Mouse (Mus musculus): ENCODE measurements around the gene P4htm. TPM values are rescaled to one million over a fixed set of nuclear protein-coding genes. Genes with fewer than 3 reads are reported as not detected.

Gene P4htm
- total and polyA plus RNA-seq, 3 experiments = 0.08 to 0.22 TPM; not detected in 1

GRCm38 (mm10) chr9:108570207-108570896, 27.1 kb downstream of the P4htm start (continued):
- 0 out of 4 replicates have a peak, but pooled peaks of 1 of the 2 experiments have one; percentile 36 for TF ChIP-seq POLR2A (IDR thresholded peaks at IDR 0.05; ENCODE audit: control insufficient read depth in 1 of 2, insufficient read depth in 1 of 2, low read depth in 1 of 2, low read length in 2 of 2, poor library complexity in 1 of 2)
- TF ChIP-seq HCFC1 (IDR thresholded peaks at IDR 0.05; ENCODE audit: low read depth, low read length) = peak; percentile 33; the same call in 1 of the 2 replicates
- no peak for TF ChIP-seq JUND (IDR thresholded peaks at IDR 0.05; ENCODE audit: low read depth, low read length)
- peak; percentile 56 for TF ChIP-seq RAD21 (IDR thresholded peaks at IDR 0.05; ENCODE audit: low read depth, low read length)

- peak; percentile 98 for DNase-seq (ENCODE audit: low read depth, low spot score)
- H3K4me1 ChIP-seq (ENCODE audit: control insufficient read depth in 1 of 2, insufficient read depth in 2 of 2, low read length in 2 of 2) = peaks cover 0 to 24% of the 10 kb centered on the region in 2 experiments; a peak in 3 of 4 replicates
- H3K27me3 ChIP-seq (ENCODE audit: control insufficient read depth in 1 of 2, insufficient read depth in 2 of 2, low read length in 2 of 2) = no peaks in the 10 kb centered on the region
- H3K4me3 ChIP-seq (ENCODE audit: control insufficient read depth in 1 of 2, insufficient read depth in 1 of 2, low read depth in 2 of 2, low read length in 2 of 2) = peak within 1 kb of the TSS; percentile 59 to 79
- peaks cover 28% of the 10 kb centered on the region for H3K79me2 ChIP-seq (ENCODE audit: control insufficient read depth, insufficient read depth, low read length, poor library complexity)
- peaks cover 0 to 12% of the 10 kb centered on the region in 2 experiments for H3K36me3 ChIP-seq (ENCODE audit: control insufficient read depth in 1 of 2, insufficient read depth in 2 of 2, low read length in 2 of 2)
- H3K27ac ChIP-seq (ENCODE audit: control insufficient read depth, low read depth, low read length) = peak within 1 kb of the TSS; percentile 90
- peak within 1 kb of the TSS; percentile 89 for H3K9ac ChIP-seq (ENCODE audit: control insufficient read depth, low read depth, low read length, poor library complexity, severe bottlenecking)
- no peaks in the 10 kb centered on the region for H3K9me3 ChIP-seq (replicated peaks; ENCODE audit: insufficient read depth, low read length)
- peak; percentile 58 for TF ChIP-seq MAX (IDR thresholded peaks at IDR 0.05; ENCODE audit: low read length)
- 0 out of 2 replicates have a peak, but pooled peaks have one; percentile 12 for TF ChIP-seq ZNF384 (IDR thresholded peaks at IDR 0.05; ENCODE audit: low read depth, low read length)
- no peak for TF ChIP-seq MEF2A (IDR thresholded peaks at IDR 0.05; ENCODE audit: extremely low read depth, insufficient replicate concordance, low read depth, low read length, poor library complexity, severe bottlenecking)
- TF ChIP-seq GABPA (IDR thresholded peaks at IDR 0.05; ENCODE audit: low read depth, low read length) = no peak
- peak; percentile 89 for TF ChIP-seq MAZ (IDR thresholded peaks at IDR 0.05; ENCODE audit: low read depth, low read length)
- peak; percentile 85 for TF ChIP-seq POLR2AphosphoS2 (IDR thresholded peaks at IDR 0.05; ENCODE audit: low read length)
- 0 out of 2 replicates have a peak, but pooled peaks have one; percentile 9 for TF ChIP-seq SMC3 (IDR thresholded peaks at IDR 0.05; ENCODE audit: low read depth, low read length)
- TF ChIP-seq SIN3A (IDR thresholded peaks at IDR 0.05; ENCODE audit: low read length) = peak; percentile 97
- no peak; the same call in 1 of the 2 replicates for TF ChIP-seq KAT2A (conservative IDR thresholded peaks at IDR 0.05; ENCODE audit: low read depth, low read length)
- no peak for TF ChIP-seq RCOR1 (IDR thresholded peaks at IDR 0.05; ENCODE audit: low read depth, low read length)
- TF ChIP-seq GATA1 (IDR thresholded peaks at IDR 0.05; ENCODE audit: low read depth, low read length) = peak; percentile 22; the same call in 1 of the 2 replicates
- TF ChIP-seq MAFK (IDR thresholded peaks at IDR 0.05; ENCODE audit: borderline replicate concordance, low read depth, low read length) = no peak
- TF ChIP-seq UBTF (IDR thresholded peaks at IDR 0.05; ENCODE audit: borderline replicate concordance, insufficient read depth, low read depth, low read length) = no peak
- peak; percentile 50 for TF ChIP-seq NELFE (IDR thresholded peaks at IDR 0.05; ENCODE audit: low read depth, low read length)
- no peak for TF ChIP-seq RAD21 (IDR thresholded peaks at IDR 0.05; ENCODE audit: low read depth, low read length)
- peak; percentile 96 for TF ChIP-seq ELF1 (IDR thresholded peaks at IDR 0.05; ENCODE audit: low read depth, low read length)
- peak in 1 of 2 experiments; percentile 76; a peak in 2 of 4 replicates for TF ChIP-seq POLR2A (IDR thresholded peaks at IDR 0.05; ENCODE audit: control insufficient read depth in 1 of 2, insufficient read depth in 1 of 2, low read depth in 1 of 2, low read length in 2 of 2, poor library complexity in 1 of 2)
- no peak for TF ChIP-seq USF1 (IDR thresholded peaks at IDR 0.05; ENCODE audit: low read depth, low read length)
- peak; percentile 22; the same call in 1 of the 2 replicates for TF ChIP-seq ETS1 (IDR thresholded peaks at IDR 0.05; ENCODE audit: low read depth, low read length)
- TF ChIP-seq MXI1 (IDR thresholded peaks at IDR 0.05; ENCODE audit: low read depth, low read length) = peak; percentile 95
- TF ChIP-seq ZC3H11A (IDR thresholded peaks at IDR 0.05; ENCODE audit: low read depth, low read length) = no peak
- no peak for TF ChIP-seq ZKSCAN1 (IDR thresholded peaks at IDR 0.05; ENCODE audit: low read depth, low read length)
- TF ChIP-seq MYC (IDR thresholded peaks at IDR 0.05; ENCODE audit: low read depth, low read length) = no peak
- TF ChIP-seq E2F4 (IDR thresholded peaks at IDR 0.05; ENCODE audit: borderline replicate concordance, low read depth, low read length) = no peak
- no peak for TF ChIP-seq CHD1 (IDR thresholded peaks at IDR 0.05; ENCODE audit: low read depth, low read length)
- TF ChIP-seq BHLHE40 (IDR thresholded peaks at IDR 0.05; ENCODE audit: borderline replicate concordance, low read depth, low read length) = no peak
- TF ChIP-seq CHD2 (IDR thresholded peaks at IDR 0.05; ENCODE audit: low read length) = no peak
- peak; percentile 83 for TF ChIP-seq HCFC1 (IDR thresholded peaks at IDR 0.05; ENCODE audit: low read depth, low read length)
- TF ChIP-seq NRF1 (IDR thresholded peaks at IDR 0.05; ENCODE audit: insufficient read depth, low read depth, low read length, poor library complexity, severe bottlenecking) = peak; percentile 50
- TF ChIP-seq TCF12 (IDR thresholded peaks at IDR 0.05; ENCODE audit: low read depth, low read length) = no peak
These were observed 27.9 kb downstream of the P4htm start, which contains the start of gene Dalrd3 for GRCm38 (mm10) chr9:108569381-108570206. Gene Dalrd3 (plus strand): TSS chr9:108569886.
